Mouse (Mus musculus): Measurements from ENCODE around the gene Fam49a.
A peak's percentile ranks its signal among the peaks of the same experiment; 100 is the strongest.

The Fam49a gene

GRCm38 (mm10) chr12:12359923-12360322, 98.0 kb downstream of the Fam49a start:
- no peak for DNase-seq (ENCODE audit: low spot score)

GRCm38 (mm10) chr12:12362371-12362770, 100.4 kb downstream of the Fam49a start:
- no peak for DNase-seq (ENCODE audit: low spot score)

- no peak for DNase-seq (ENCODE audit: low spot score)
Measured at GRCm38 (mm10) chr12:12364201-12364600, 102.3 kb downstream of the Fam49a start.

- no peak for DNase-seq (ENCODE audit: low spot score)
Measured at GRCm38 (mm10) chr12:12367423-12367822, 105.5 kb downstream of the Fam49a start.

GRCm38 (mm10) chr12:12373111-12373862, 111.3 kb downstream of the Fam49a start:
- no peak for DNase-seq (ENCODE audit: low spot score)

- no peak for DNase-seq (ENCODE audit: low spot score)
Measured at GRCm38 (mm10) chr12:12379056-12379455, 117.1 kb downstream of the Fam49a start.

- DNase-seq (ENCODE audit: low spot score): no peak
Measured at GRCm38 (mm10) chr12:12389271-12389670, 127.3 kb downstream of the Fam49a start.

- no peak for DNase-seq (ENCODE audit: low spot score)
Measured at GRCm38 (mm10) chr12:12396224-12396623, 134.3 kb downstream of the Fam49a start.

GRCm38 (mm10) chr12:12401051-12401465, 139.1 kb downstream of the Fam49a start:
- peak; percentile 58 for DNase-seq (ENCODE audit: low spot score)

GRCm38 (mm10) chr12:12401504-12401903, 139.6 kb downstream of the Fam49a start:
- no peak for DNase-seq (ENCODE audit: low spot score)

GRCm38 (mm10) chr12:12405491-12406110, 143.7 kb downstream of the Fam49a start:
- no peak for DNase-seq (ENCODE audit: low spot score)

- DNase-seq (ENCODE audit: low spot score): no peak
Measured at GRCm38 (mm10) chr12:12409044-12409443, 147.1 kb downstream of the Fam49a start.

GRCm38 (mm10) chr12:12412674-12413073, 150.7 kb downstream of the Fam49a start:
- DNase-seq (ENCODE audit: low spot score): peak; percentile 67

- DNase-seq (ENCODE audit: low spot score): peak; percentile 40
Measured at GRCm38 (mm10) chr12:12420423-12420822, 158.5 kb downstream of the Fam49a start.

- DNase-seq (ENCODE audit: low spot score): peak; percentile 87
Measured at GRCm38 (mm10) chr12:12420841-12421579, 159.1 kb downstream of the Fam49a start.

GRCm38 (mm10) chr12:12421580-12421878, 159.6 kb downstream of the Fam49a start:
- no peak for DNase-seq (ENCODE audit: low spot score)

GRCm38 (mm10) chr12:12425188-12425587, 163.2 kb downstream of the Fam49a start:
- no peak for DNase-seq (ENCODE audit: low spot score)

- DNase-seq (ENCODE audit: low spot score): no peak
Measured at GRCm38 (mm10) chr12:12427285-12427684, 165.3 kb downstream of the Fam49a start.

- DNase-seq (ENCODE audit: low spot score): no peak
Measured at GRCm38 (mm10) chr12:12428886-12429285, 166.9 kb downstream of the Fam49a start.
